Mouse (Mus musculus) cortical plate, adult 2 months (tissue): Measurements from ENCODE around the gene Efhd2.

Experiments used
- CTCF ChIP-seq: fragments of 200-500 bp; IDR thresholded peaks from 2 replicates; pipeline ENCODE4 v1.5.1; 2011; ENCODE audit warnings: mild to moderate bottlenecking, control low read depth, low read length; ENCODE audit not compliant: insufficient read depth; ENCODE audit errors: extremely low read depth
- POLR2A ChIP-seq: fragments of 200-500 bp; IDR thresholded peaks from 2 replicates; pipeline ENCODE4 v1.6.1; 2011; ENCODE audit warnings: mild to moderate bottlenecking, low read length, control low read depth; ENCODE audit not compliant: insufficient read depth; ENCODE audit errors: extremely low read depth

DNA sequence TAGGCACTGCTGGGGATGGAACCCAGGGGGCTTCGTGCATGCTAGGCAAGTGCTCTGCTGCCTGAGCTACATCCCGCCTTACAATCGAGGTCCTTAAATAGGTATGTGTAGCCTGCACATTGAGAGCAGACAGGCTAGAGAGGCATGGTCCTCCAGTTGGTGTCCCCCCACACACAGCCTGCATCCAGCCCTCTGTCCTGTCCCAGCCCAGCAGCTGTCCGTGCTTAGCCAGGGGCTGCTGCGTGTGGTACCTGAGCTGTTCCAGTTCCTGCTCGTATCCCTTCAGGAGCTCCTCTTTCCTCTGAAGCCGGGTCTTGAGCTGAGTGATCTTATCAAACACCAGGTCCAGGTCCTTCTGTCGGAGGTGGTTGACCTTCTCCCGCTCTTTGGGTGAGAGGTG, 30.0 kb upstream of the Efhd2 start:
- TF ChIP-seq CTCF (no peak), POLR2A (no peak)
